Mouse (Mus musculus): ENCODE measurements around the gene Tcf3. TPM values are rescaled to one million over a fixed set of nuclear protein-coding genes. Genes with fewer than 3 reads are reported as not detected.

Gene Tcf3
- total and polyA plus RNA-seq, 3 experiments, result 146 to 223 (median 207) TPM

DNA sequence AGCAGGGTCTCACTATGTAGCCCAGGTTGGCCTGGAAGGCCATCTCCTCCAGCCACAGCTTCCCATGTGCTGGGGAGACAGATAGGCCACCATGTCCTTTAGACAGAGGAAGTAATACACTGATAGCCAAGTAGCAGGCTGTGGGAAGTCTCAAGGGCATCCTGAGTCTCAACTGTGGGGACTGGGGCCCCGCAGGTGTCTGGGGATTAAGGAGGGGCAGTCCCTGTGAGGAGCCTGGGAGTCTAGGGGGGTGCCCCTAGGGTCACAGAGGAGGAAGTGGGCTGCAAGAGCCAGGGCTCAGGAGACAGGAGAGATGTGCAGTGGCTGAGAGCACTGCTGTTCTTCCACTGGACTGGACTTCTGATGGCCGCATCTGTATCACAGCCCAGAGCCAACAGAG, 9.5 kb upstream of the Tcf3 start:
- Histone ChIP-seq H3K4me1 (ENCODE audit: control insufficient read depth in 1 of 2, insufficient read depth in 2 of 2) (peaks cover 34 to 73% of the 10 kb centered on the region in 2 experiments), H3K4me3 (replicated peaks in 1 of 3; ENCODE audit: low read depth in 2 of 3, low read length in 2 of 3, poor library complexity in 1 of 3) (no peak overlapping the region), H3K9me3 (replicated peaks; ENCODE audit: low read length) (no peaks in the 10 kb centered on the region), H3K79me2 (replicated peaks; ENCODE audit: control insufficient read depth, extremely low read depth, insufficient read depth, poor library complexity, severe bottlenecking) (no peaks in the 10 kb centered on the region), H3K9ac (ENCODE audit: insufficient read depth, low read depth) (peak overlapping the region; percentile 33; the same call in 1 of the 2 replicates), H3K36me3 (replicated peaks in 1 of 2; ENCODE audit: control insufficient read depth in 1 of 2, insufficient read depth in 1 of 2, low read length in 1 of 2) (no peaks in the 10 kb centered on the region), H3K4me2 (ENCODE audit: insufficient read depth, low read depth, poor library complexity, severe bottlenecking) (peak overlapping the region; percentile 48; the same call in 1 of the 2 replicates), H3K27me3 (replicated peaks) (peaks cover 9% of the 10 kb centered on the region), H3K27ac (ENCODE audit: insufficient read depth, low read depth) (peak overlapping the region; percentile 97)
- TF ChIP-seq MAZ (IDR thresholded peaks at IDR 0.05; ENCODE audit: low read depth, low read length) (peak; percentile 85), MYC (IDR thresholded peaks at IDR 0.05; ENCODE audit: low read depth, low read length) (peak; percentile 84), EP300 (IDR thresholded peaks at IDR 0.05; ENCODE audit: low read length) (peak; percentile 96), MAFK (IDR thresholded peaks at IDR 0.05; ENCODE audit: insufficient replicate concordance, low read length) (peak; percentile 63; the same call in 1 of the 2 replicates), JUN (IDR thresholded peaks at IDR 0.05; ENCODE audit: insufficient read depth, low read depth, low read length) (no peak), RCOR1 (conservative IDR thresholded peaks at IDR 0.05; ENCODE audit: low read depth, low read length) (peak; percentile 89; the same call in 1 of the 2 replicates), MEF2A (IDR thresholded peaks at IDR 0.05; ENCODE audit: borderline replicate concordance, low read depth, low read length) (peak; percentile 74), CHD2 (IDR thresholded peaks at IDR 0.05; ENCODE audit: low read length) (peak; percentile 84), MAX (IDR thresholded peaks at IDR 0.05; ENCODE audit: low read length) (peak; percentile 43; the same call in 1 of the 2 replicates), CHD1 (IDR thresholded peaks at IDR 0.05; ENCODE audit: low read depth, low read length) (no peak), BHLHE40 (IDR thresholded peaks at IDR 0.05; ENCODE audit: low read depth, low read length) (no peak), PAX5 (IDR thresholded peaks at IDR 0.05; ENCODE audit: low read length) (no peak), HCFC1 (IDR thresholded peaks at IDR 0.05; ENCODE audit: low read depth, low read length) (no peak), UBTF (IDR thresholded peaks at IDR 0.05; ENCODE audit: low read depth, low read length) (no peak), USF1 (IDR thresholded peaks at IDR 0.05; ENCODE audit: low read depth, low read length) (no peak), TCF12 (IDR thresholded peaks at IDR 0.05; ENCODE audit: low read depth, low read length) (peak; percentile 97), POLR2A (IDR thresholded peaks at IDR 0.05; ENCODE audit: low read depth, low read length) (peak; percentile 49; the same call in 1 of the 2 replicates), IRF4 (IDR thresholded peaks at IDR 0.05; ENCODE audit: low read depth, low read length) (peak; percentile 95), GABPA (IDR thresholded peaks at IDR 0.05; ENCODE audit: insufficient replicate concordance, low read depth, low read length) (no peak), ZMIZ1 (IDR thresholded peaks at IDR 0.05; ENCODE audit: low read depth, low read length) (peak; percentile 82), MXI1 (IDR thresholded peaks at IDR 0.05; ENCODE audit: low read depth, low read length) (no peak), KAT2A (IDR thresholded peaks at IDR 0.05; ENCODE audit: insufficient replicate concordance, low read length) (peak; percentile 67; the same call in 1 of the 2 replicates), NRF1 (IDR thresholded peaks at IDR 0.05; ENCODE audit: low read depth, low read length) (peak; percentile 33; the same call in 1 of the 2 replicates), SIN3A (IDR thresholded peaks at IDR 0.05; ENCODE audit: low read length) (peak; percentile 84), NELFE (IDR thresholded peaks at IDR 0.05; ENCODE audit: low read depth, low read length) (0 out of 2 replicates have a peak, but pooled peaks have one; percentile 11), SMC3 (IDR thresholded peaks at IDR 0.05; ENCODE audit: low read depth, low read length) (0 out of 2 replicates have a peak, but pooled peaks have one; percentile 22), ZNF384 (IDR thresholded peaks at IDR 0.05; ENCODE audit: low read depth, low read length) (peak; percentile 61; the same call in 1 of the 2 replicates), ETS1 (conservative IDR thresholded peaks at IDR 0.05; ENCODE audit: low read depth, low read length) (peak; percentile 89), RAD21 (IDR thresholded peaks at IDR 0.05; ENCODE audit: low read depth, low read length) (peak; percentile 3), ELF1 (IDR thresholded peaks at IDR 0.05; ENCODE audit: low read depth, low read length) (peak; percentile 78)
- in situ Hi-C loops (cut with MboI; ENCODE audit: low pct_ligation_motif_present, low pct_unique_long_range_greater_than_20kb, low sequenced_read_pairs), result loop anchor here (25.0 kb wide), 1 partner anchor 244 kb away; the partner anchor contains the start of gene Mknk2
- dilution Hi-C loops (cut with MboI; ENCODE audit: extremely low pct_ligation_motif_present, extremely low pct_unique_long_range_greater_than_20kb, low sequenced_read_pairs), result no loop called here
- peak; percentile 97 for DNase-seq (ENCODE audit: extremely low read depth)

Measured in CH12.LX (cell line).